Mouse (Mus musculus) liver, embryonic 13.5 days (tissue): ENCODE data around the gene Bckdhb. TPM values are rescaled to one million over a fixed set of nuclear protein-coding genes. Genes with fewer than 3 reads are reported as not detected.
A peak's percentile ranks its signal among the peaks of the same experiment; 100 is the strongest.
"Not testable (repeated sequence)": the region's sequence is repeated elsewhere in the genome, so short reads cannot be mapped to it uniquely, and the experiment has no call there.

Source experiments
- ATAC-seq: fragments of 200-750 bp; cut with Nextera tagmentation; 2 replicates; pipeline ENCODE4 v1.8.0; 2017; ENCODE audit warnings: low read depth, mild to moderate bottlenecking, moderate number of reproducible peaks, moderate library complexity
- DNase-seq: peaks from one replicate; pipeline ENCODE4 v3.0.0; 2022
- H3K27ac ChIP-seq: fragments of 300-500 bp; sonication (generic); 2 replicates; pipeline ENCODE4 v1.5.1; 2015; ENCODE audit warnings: moderate library complexity, mild to moderate bottlenecking, inconsistent platforms
- H3K27me3 ChIP-seq: fragments of 300-500 bp; sonication (generic); 2 replicates; pipeline ENCODE4 v1.6.1; 2015; ENCODE audit warnings: mild to moderate bottlenecking, inconsistent platforms
- H3K36me3 ChIP-seq: fragments of 300-500 bp; sonication (generic); 2 replicates; pipeline ENCODE4 v1.6.1; 2015; ENCODE audit warnings: mild to moderate bottlenecking, inconsistent platforms
- H3K4me1 ChIP-seq: fragments of 300-500 bp; sonication (generic); replicated peaks from 2 replicates; pipeline ENCODE4 v1.6.1; 2015; ENCODE audit warnings: inconsistent platforms
- H3K4me2 ChIP-seq: fragments of 300-500 bp; sonication (generic); 2 replicates; pipeline ENCODE4 v1.6.1; 2015; ENCODE audit warnings: inconsistent platforms, mild to moderate bottlenecking, moderate library complexity
- H3K4me3 ChIP-seq: fragments of 300-500 bp; sonication (generic); replicated peaks from 2 replicates; pipeline ENCODE4 v1.5.1; 2015; ENCODE audit warnings: mild to moderate bottlenecking, inconsistent platforms
- H3K9ac ChIP-seq: fragments of 300-500 bp; sonication (generic); 2 replicates; pipeline ENCODE4 v1.6.1; 2015; ENCODE audit warnings: mild to moderate bottlenecking, inconsistent platforms
- H3K9me3 ChIP-seq: fragments of 300-500 bp; sonication (generic); replicated peaks from 2 replicates; pipeline ENCODE4 v1.6.1; 2016; ENCODE audit warnings: inconsistent platforms
- WGBS: fragments of 180-500 bp; shearing (Covaris S2); methylation state at CpG from one replicate; pipeline ENCODE4 v1.1.7; 2015; ENCODE audit not compliant: insufficient replicate concordance; 5-methylcytosine and 5-hydroxymethylcytosine counted together
- polyA plus RNA-seq: library from polyadenylated mRNA; unstranded; fragments of >200 nt; fragmentation: Nextera tagmentation; extraction: Ambion mirVana; gene quantifications from 2 replicates; pipeline ENCODE4 v1.2.1, GENCODE M21; 2015

The Bckdhb gene
- polyA plus RNA-seq, 1 experiment from 2014 or later = 21.9 TPM

DNA sequence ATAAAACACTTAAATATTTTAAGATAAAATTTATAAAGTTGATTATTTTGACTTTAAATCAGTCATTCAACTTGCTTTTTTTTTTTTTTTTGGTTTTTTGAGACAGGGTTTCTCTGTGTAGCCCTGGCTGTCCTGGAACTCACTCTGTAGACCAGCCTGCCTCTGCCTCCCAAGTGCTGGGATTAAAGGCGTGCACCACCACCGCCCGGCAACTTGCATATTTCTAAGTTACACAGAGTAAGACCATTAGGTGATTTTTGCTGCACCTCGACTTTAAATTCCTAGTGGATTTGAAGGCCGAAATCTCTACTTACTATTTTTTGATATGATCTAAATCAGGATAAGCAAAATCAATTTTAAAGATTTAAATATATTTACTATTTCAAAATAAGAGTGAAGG, 589 bp upstream of the Bckdhb start:
- Histone ChIP-seq H3K4me2 (peak overlapping the region; percentile 82), H3K27ac (no peak overlapping the region), H3K27me3 (no peaks in the 10 kb centered on the region), H3K9ac (no peak overlapping the region), H3K36me3 (no peaks in the 10 kb centered on the region), H3K9me3 (no peaks in the 10 kb centered on the region), H3K4me3 (peak overlapping the region; percentile 70), H3K4me1 (peaks cover 14% of the 10 kb centered on the region)
- DNase-seq (no peak), ATAC-seq (no peak)
- 81% methylated on average over 5 of the region's 5 CpGs for WGBS

DNA sequence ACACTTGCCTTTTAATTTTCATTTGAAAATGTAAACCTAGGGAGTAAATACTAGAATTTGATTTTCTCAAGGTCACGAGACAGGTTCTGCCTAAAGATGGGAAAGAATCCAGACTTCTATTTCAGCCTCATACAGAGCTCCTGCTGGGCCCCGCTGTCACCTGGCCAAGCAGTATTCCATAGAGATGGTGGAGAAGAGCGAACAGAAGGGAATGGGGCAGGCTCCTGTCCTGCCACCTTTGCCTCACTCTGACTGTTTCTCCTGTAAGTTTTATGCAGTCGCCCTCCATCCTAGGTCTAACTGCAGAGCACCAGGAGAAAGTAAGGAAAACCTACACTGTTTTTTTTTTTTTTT, 720 bp downstream of the Bckdhb start:
- Histone ChIP-seq H3K27ac (no peak overlapping the region), H3K4me1 (peaks cover 14% of the 10 kb centered on the region), H3K27me3 (no peaks in the 10 kb centered on the region), H3K4me3 (peak overlapping the region; percentile 70), H3K9ac (0 out of 2 replicates have a peak overlapping the region, but pooled peaks have one; percentile 72), H3K36me3 (no peaks in the 10 kb centered on the region), H3K4me2 (peak overlapping the region; percentile 82), H3K9me3 (no peaks in the 10 kb centered on the region)
- ATAC-seq = no peak
- no peak for DNase-seq
- WGBS = 60% methylated on average over 4 of the region's 4 CpGs

DNA sequence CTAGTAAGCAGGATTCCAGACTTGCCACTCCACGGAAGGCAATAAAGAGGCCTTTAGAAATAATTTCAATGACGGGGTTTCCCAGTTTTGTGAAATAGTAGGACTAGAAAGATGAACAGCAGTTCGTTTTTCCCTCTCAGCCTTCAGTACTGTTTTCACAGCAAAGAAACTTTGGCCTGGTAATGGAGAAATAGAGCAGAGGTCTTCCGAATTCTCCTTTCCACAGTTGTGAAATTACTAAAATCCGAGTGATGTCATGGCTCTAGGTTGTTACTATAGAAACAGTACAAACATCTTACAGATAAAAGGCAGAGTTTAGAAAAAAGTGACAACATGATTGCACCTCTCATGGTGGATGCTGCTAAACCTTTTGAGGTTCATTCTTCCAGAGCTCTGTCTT, 1.4 kb downstream of the Bckdhb start:
- no peak overlapping the region for H3K4me2 ChIP-seq
- H3K4me3 ChIP-seq = no peak overlapping the region
- no peak for DNase-seq
- H3K9me3 ChIP-seq = no peaks in the 10 kb centered on the region
- peaks cover 14% of the 10 kb centered on the region for H3K4me1 ChIP-seq
- no peak overlapping the region for H3K9ac ChIP-seq
- H3K27me3 ChIP-seq = no peaks in the 10 kb centered on the region
- H3K36me3 ChIP-seq = no peaks in the 10 kb centered on the region
- no peak overlapping the region for H3K27ac ChIP-seq
- WGBS = 65% methylated on average over 5 of the region's 5 CpGs
- ATAC-seq = no peak

DNA sequence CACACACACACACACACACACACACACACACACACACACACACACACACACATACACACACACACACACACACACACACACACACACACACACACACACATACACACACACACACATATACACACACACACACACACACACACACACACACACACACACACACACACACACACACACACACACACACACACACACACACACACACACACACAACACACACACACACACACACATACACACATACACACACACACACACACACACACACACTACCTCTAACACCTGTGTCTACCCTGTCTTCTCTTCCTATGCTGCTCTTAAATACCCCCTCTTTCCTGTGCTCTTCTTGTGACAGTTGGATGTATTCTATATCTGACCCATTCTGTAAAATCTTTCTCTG, 14.6 kb downstream of the Bckdhb start:
- not testable (repeated sequence) for H3K9me3 ChIP-seq, H3K4me2 ChIP-seq, H3K27me3 ChIP-seq, H3K4me1 ChIP-seq, DNase-seq, H3K9ac ChIP-seq, H3K36me3 ChIP-seq, H3K27ac ChIP-seq, H3K4me3 ChIP-seq, ATAC-seq

DNA sequence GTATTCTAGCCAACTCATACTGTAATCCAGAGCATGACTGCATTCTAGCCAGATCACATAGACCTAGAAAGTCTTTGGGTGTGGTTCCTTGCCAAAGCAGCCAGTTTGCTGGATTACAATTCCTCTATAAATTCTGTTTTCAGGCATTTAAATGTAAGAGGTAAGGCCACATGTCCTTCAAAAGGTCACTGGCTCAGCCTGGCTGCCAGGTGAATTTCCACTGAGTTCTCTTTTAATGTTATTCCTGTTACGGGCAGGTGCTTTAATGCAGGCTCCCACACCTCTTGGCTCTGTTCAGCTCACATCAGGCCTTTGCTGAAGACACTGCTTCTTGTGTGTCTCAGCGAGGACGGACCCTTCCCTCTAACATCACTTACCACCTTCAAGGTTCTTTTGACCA, 15.1 kb downstream of the Bckdhb start:
- Histone ChIP-seq H3K27me3 (no peaks in the 10 kb centered on the region), H3K4me3 (no peak overlapping the region), H3K36me3 (no peaks in the 10 kb centered on the region), H3K4me1 (no peaks in the 10 kb centered on the region), H3K9ac (no peak overlapping the region), H3K4me2 (no peak overlapping the region), H3K9me3 (no peaks in the 10 kb centered on the region), H3K27ac (no peak overlapping the region)
- DNase-seq (no peak), ATAC-seq (no peak)
- WGBS = 79% methylated on average over 3 of the region's 3 CpGs

DNA sequence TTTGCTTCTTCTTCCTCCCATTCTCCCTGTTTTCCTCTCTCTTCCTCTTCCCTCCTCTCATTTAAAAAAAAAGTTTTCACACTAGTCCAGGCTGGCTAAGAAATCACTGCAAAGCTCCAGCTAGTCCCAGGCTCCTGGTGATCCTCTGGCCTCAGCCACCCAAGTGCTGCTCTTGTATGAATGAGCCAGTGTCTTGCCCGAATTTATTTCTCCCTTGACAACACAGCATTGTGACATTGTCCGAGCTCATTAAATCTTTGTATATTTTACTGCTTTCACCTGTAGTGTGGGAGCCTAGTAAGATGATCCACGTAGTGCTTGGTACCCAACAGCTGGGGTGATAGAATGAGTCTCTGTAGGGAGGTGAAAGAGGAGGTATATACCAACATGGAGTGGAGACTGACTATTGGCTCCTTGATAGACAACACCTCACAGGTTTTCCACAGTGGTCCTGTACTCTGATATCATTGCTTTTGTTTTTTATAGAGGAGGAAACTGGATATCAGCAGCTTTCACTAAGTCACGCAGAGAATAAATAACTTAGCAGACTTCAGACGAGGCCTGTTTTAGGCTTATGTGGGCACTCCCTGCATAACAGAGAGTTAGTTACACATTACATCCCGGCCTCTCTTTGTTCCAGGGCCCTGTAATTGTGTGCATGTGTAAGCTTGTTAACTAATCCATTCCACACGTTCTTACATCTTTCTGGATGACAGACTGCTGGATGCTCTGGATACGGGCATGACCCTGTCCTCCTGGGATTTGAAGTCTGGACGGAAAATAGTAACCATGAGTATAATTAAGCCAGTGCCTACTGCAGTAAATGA, 15.8 kb downstream of the Bckdhb start:
- H3K27ac ChIP-seq = no peak overlapping the region
- WGBS = 67% methylated on average over 9 of the region's 9 CpGs
- H3K9ac ChIP-seq = no peak overlapping the region
- no peaks in the 10 kb centered on the region for H3K27me3 ChIP-seq
- DNase-seq (no peak), ATAC-seq (no peak)
- no peaks in the 10 kb centered on the region for H3K9me3 ChIP-seq
- no peaks in the 10 kb centered on the region for H3K36me3 ChIP-seq
- no peak overlapping the region for H3K4me3 ChIP-seq
- H3K4me1 ChIP-seq = no peaks in the 10 kb centered on the region
- H3K4me2 ChIP-seq = no peak overlapping the region

DNA sequence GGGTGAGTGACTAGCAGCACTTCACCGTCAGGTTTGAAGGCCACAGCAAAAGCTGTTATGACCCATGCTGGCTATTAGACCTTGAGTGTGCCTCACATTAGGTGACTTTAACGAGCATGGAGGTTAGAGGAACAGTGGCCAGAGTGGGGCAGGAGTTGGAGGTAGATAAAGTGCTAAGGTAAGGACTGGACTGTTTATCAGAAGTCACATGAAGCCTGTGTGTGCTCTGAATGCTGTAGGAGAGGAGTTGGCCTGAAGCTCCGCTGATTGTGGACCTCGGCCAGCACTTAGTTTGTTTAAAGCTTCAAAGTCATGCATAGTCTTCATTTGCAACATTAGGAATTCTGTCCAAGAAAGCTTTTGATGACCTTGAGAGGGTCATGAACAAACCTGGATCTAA, 26.4 kb downstream of the Bckdhb start:
- H3K9ac ChIP-seq = no peak overlapping the region
- H3K27ac ChIP-seq = no peak overlapping the region
- H3K36me3 ChIP-seq = 0 out of 2 replicates have a peak, but pooled peaks cover 8% of the 10 kb centered on the region
- H3K9me3 ChIP-seq = no peaks in the 10 kb centered on the region
- no peaks in the 10 kb centered on the region for H3K4me1 ChIP-seq
- H3K4me3 ChIP-seq = no peak overlapping the region
- ATAC-seq (no peak), DNase-seq (no peak)
- WGBS = 55% methylated on average over 4 of the region's 4 CpGs
- no peaks in the 10 kb centered on the region for H3K27me3 ChIP-seq
- no peak overlapping the region for H3K4me2 ChIP-seq

DNA sequence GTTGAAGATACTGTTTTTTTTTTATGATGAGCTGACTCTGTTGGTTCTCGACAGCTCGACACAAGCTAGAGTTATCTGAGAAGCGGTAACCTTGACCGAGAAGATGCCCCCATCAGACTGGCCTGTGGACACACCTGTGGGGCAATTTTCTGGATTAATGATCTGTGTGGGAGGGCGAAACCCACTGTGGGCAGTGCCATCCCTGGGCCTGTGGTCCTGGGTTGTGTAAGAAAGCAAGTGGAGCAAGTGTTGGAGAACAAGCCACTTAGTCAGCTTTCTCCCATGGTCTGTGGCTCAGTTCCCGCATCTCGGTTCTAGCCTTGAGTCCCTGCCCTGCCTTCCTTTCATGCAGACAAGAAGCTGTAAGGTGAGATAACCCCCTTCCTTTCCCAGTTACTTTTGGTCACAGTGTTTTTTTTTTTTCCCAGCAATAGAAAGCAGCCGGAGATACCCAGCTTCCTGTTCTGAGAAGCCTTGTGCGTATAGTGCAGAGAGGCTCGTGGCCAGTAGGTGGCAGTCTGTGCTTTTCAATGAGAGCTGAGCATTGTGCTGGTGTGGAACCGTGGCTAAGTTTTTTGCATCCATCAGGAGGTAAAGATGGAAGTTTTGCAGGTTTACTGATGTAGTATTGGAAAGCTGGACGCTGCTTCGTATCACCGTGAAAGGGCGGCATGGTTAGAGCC, 31.8 kb downstream of the Bckdhb start:
- no peak overlapping the region for H3K27ac ChIP-seq
- H3K9me3 ChIP-seq = no peaks in the 10 kb centered on the region
- no peak overlapping the region for H3K4me3 ChIP-seq
- no peaks in the 10 kb centered on the region for H3K4me1 ChIP-seq
- DNase-seq = peak; percentile 35
- ATAC-seq = no peak
- no peaks in the 10 kb centered on the region for H3K27me3 ChIP-seq
- 0 out of 2 replicates have a peak, but pooled peaks cover 8% of the 10 kb centered on the region for H3K36me3 ChIP-seq
- no peak overlapping the region for H3K9ac ChIP-seq
- 41% methylated on average over 15 of the region's 15 CpGs for WGBS
- H3K4me2 ChIP-seq = no peak overlapping the region

DNA sequence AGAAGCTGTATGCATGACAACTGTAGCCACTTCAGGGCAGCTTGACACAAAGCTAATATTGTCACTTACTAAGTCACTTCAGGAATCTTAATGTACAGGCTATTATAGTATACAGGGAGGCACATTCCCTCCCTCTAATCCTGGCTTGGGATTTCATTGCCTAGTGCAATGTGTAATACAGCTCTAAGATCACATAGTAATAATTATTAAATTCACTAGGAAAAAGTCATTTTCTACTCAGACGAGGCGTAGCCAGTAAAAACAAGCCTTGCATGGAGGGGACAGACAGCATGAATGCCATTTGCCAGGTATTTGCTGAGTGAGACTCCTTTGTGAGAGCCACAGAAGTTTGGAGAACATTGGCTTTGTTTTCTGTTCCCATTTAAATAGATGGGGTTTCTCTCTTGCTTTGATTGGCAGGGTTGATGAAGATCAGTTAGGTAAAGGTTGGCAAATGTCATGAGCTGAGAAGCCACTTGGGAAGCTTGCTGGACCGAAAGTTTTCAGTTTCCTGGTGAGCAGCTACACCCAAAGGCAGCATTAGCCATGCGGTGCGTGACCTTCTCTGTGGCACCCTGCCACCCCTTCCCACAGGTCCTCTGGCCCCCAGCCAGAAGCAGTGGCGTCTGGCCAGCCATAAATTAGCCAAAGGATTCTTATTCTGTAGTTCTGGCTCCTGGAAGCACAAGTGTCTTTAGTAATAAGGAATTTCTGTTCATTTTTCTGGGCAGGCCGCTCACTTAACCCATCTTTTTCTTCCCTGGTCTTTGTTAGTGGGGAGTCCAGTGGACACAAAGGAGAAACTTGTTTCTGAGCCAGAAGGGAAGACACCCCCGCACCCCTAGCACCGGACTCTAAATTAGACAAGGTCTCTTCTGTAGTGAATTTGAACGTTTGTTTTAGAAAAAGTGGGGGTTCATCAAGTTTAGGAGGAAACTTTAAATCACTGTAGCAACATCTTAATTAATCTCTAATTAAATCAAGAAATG, 37.4 kb downstream of the Bckdhb start:
- Histone ChIP-seq H3K9me3 (no peaks in the 10 kb centered on the region), H3K9ac (no peak overlapping the region), H3K27me3 (no peaks in the 10 kb centered on the region), H3K4me3 (no peak overlapping the region), H3K27ac (no peak overlapping the region), H3K36me3 (no peaks in the 10 kb centered on the region), H3K4me1 (no peaks in the 10 kb centered on the region), H3K4me2 (no peak overlapping the region)
- DNase-seq (no peak), ATAC-seq (no peak)
- 71% methylated on average over 10 of the region's 10 CpGs for WGBS

DNA sequence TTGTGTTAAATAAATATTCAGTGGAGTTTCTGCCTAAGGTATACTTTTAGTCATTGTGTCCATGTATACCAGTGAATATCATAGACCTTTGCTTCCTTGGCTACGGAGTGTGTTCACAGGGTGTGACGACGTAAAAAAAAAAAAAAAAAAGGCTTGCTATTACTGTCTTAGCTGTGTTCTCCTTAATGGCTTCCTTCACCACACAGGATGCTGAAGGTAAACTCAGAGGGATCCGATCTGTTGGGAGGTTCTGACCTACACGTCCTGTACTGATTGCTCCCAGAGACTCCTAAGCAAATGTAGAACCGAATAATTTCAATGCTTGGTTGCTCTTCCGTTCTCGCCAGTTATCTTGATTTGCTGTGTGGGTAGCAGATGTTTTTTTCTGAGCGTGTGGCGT, 38.4 kb downstream of the Bckdhb start:
- DNase-seq (no peak), ATAC-seq (no peak)
- Histone ChIP-seq H3K9ac (no peak overlapping the region), H3K4me3 (no peak overlapping the region), H3K4me2 (no peak overlapping the region), H3K27ac (no peak overlapping the region), H3K4me1 (no peaks in the 10 kb centered on the region), H3K9me3 (no peaks in the 10 kb centered on the region), H3K36me3 (no peaks in the 10 kb centered on the region), H3K27me3 (no peaks in the 10 kb centered on the region)
- 75% methylated on average over 10 of the region's 10 CpGs for WGBS

DNA sequence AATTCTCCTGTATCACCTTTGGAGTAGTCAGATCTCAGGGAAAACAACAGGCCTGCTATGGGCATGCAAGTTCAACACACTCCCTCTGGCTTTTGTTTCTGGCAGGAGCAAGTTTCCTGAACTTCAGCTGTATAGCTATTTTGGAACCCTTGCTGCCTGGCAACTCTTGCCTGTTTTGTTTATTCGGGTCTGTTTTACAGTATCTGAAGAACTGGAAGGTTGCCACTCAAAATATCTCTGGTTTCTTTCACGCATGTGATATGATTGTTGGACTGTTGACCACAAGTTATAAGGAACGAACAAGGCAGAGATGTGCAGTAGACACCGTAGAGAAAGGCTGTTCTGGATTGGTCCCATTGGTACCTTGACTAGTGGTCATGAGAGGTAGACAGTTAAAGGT, 39.4 kb downstream of the Bckdhb start:
- Histone ChIP-seq H3K4me3 (no peak overlapping the region), H3K9me3 (no peaks in the 10 kb centered on the region), H3K36me3 (no peaks in the 10 kb centered on the region), H3K4me1 (no peaks in the 10 kb centered on the region), H3K4me2 (no peak overlapping the region), H3K27me3 (no peaks in the 10 kb centered on the region), H3K9ac (no peak overlapping the region), H3K27ac (no peak overlapping the region)
- no peak for ATAC-seq
- 70% methylated on average over 4 of the region's 4 CpGs for WGBS
- DNase-seq = no peak
